Mouse (Mus musculus) liver, embryonic 14.5 days (tissue): ENCODE data around the gene Iqsec3. TPM values are rescaled to one million over a fixed set of nuclear protein-coding genes. Genes with fewer than 3 reads are reported as not detected.
A peak's percentile ranks its signal among the peaks of the same experiment; 100 is the strongest.

Experiments
- ATAC-seq: fragments of 200-750 bp; cut with Nextera tagmentation; 2 replicates; pipeline ENCODE4 v1.8.0; 2017; ENCODE audit warnings: moderate number of reproducible peaks, mild to moderate bottlenecking, moderate library complexity; ENCODE audit not compliant: insufficient read depth
- DNase-seq, 3 experiments: peaks; one replicate each; pipeline ENCODE4 v3.0.0-alpha.2; 2012 to 2013; ENCODE audit warnings: low read depth in 3 of 3, low spot score in 3 of 3
- H3K27ac ChIP-seq: fragments of 300-500 bp; sonication (generic); 2 replicates; pipeline ENCODE4 v1.5.1; 2014; ENCODE audit warnings: moderate library complexity, mild to moderate bottlenecking, control low read depth, inconsistent platforms
- H3K27me3 ChIP-seq: fragments of 300-500 bp; sonication (generic); 2 replicates; pipeline ENCODE4 v1.6.1; 2014; ENCODE audit warnings: mild to moderate bottlenecking, low read length, moderate library complexity; ENCODE audit not compliant: control insufficient read depth, insufficient read depth
- H3K36me3 ChIP-seq: fragments of 300-500 bp; sonication (generic); replicated peaks from 2 replicates; pipeline ENCODE4 v1.6.1; 2014; ENCODE audit warnings: low read depth; ENCODE audit not compliant: control insufficient read depth, insufficient read depth
- H3K4me1 ChIP-seq, 2 experiments: fragments of 200-500 bp in 1 of 2; fragments of 300-500 bp in 1 of 2; sonication (generic) in 1 of 2; replicated peaks; 2 replicates each; pipeline ENCODE4 v1.6.1; 2012 to 2014; ENCODE audit warnings: antibody characterized with exemption in 1 of 2, inconsistent platforms in 1 of 2, low read length in 1 of 2; ENCODE audit not compliant: control insufficient read depth in 2 of 2, insufficient read depth in 2 of 2
- H3K4me2 ChIP-seq: fragments of 300-500 bp; sonication (generic); 2 replicates; pipeline ENCODE4 v1.6.1; 2014; ENCODE audit warnings: low read depth, mild to moderate bottlenecking, control low read depth, moderate library complexity
- H3K4me3 ChIP-seq, 2 experiments: fragments of 200-500 bp in 1 of 2; fragments of 300-500 bp in 1 of 2; sonication (generic) in 1 of 2; 2 replicates each; pipeline ENCODE4 v1.5.1; 2012 to 2014; ENCODE audit warnings: low read depth in 2 of 2, low read length in 2 of 2, mild to moderate bottlenecking in 2 of 2, control low read depth in 1 of 2, inconsistent platforms in 1 of 2, moderate library complexity in 1 of 2; ENCODE audit not compliant: insufficient read depth in 1 of 2
- H3K9ac ChIP-seq: fragments of 300-500 bp; sonication (generic); replicated peaks from 2 replicates; pipeline ENCODE4 v1.6.1; 2014; ENCODE audit warnings: mild to moderate bottlenecking, control low read depth, moderate library complexity
- H3K9me3 ChIP-seq: fragments of 300-500 bp; sonication (generic); 2 replicates; pipeline ENCODE4 v1.6.1; 2016; ENCODE audit warnings: low read length, mixed read lengths; ENCODE audit not compliant: control insufficient read depth
- CTCF ChIP-seq: IDR thresholded peaks from 2 replicates; pipeline ENCODE4 v1.5.1; 2016; ENCODE audit warnings: antibody characterized with exemption, low read depth, control low read depth
- EP300 ChIP-seq: IDR thresholded peaks from 2 replicates; pipeline ENCODE4 v1.6.1; 2016; ENCODE audit warnings: antibody characterized with exemption, low read depth
- WGBS: fragments of 180-500 bp; shearing (Covaris S2); extraction: QIAGEN DNeasy Blood & Tissue Kit; methylation state at CpG from one replicate; pipeline ENCODE4 v1.1.7; 2014; ENCODE audit not compliant: insufficient replicate concordance; 5-methylcytosine and 5-hydroxymethylcytosine counted together
- polyA plus RNA-seq, 2 experiments: library from polyadenylated mRNA; depleted of rRNA in 1 of 2; stranded (reverse) in 1 of 2; unstranded in 1 of 2; fragments of >200 nt; fragmentation: Nextera tagmentation in 1 of 2; extraction: Ambion mirVana in 1 of 2; gene quantifications; 2 replicates each; pipeline versions ENCODE4 v1.2.1 to v1.2.3; 2012 to 2014

Gene Iqsec3
- polyA plus RNA-seq, 2 experiments: under 0.01 TPM; not detected in 1

- H3K4me2 ChIP-seq: 0 out of 2 replicates have a peak overlapping the region, but pooled peaks have one; percentile 61
Measured at GRCm38 (mm10) chr6:121335841-121336240, 137.6 kb downstream of the Iqsec3 start.

GRCm38 (mm10) chr6:121329848-121330508 lies 143.5 kb downstream of the Iqsec3 start:
- Histone ChIP-seq H3K4me1 (0 out of 4 replicates have a peak, but pooled peaks cover 0 to 4% of the 10 kb centered on the region in 2 experiments), H3K27ac (no peak overlapping the region), H3K27me3 (no peaks in the 10 kb centered on the region), H3K9me3 (no peaks in the 10 kb centered on the region), H3K4me3 (no peak overlapping the region), H3K9ac (no peak overlapping the region), H3K4me2 (no peak overlapping the region), H3K36me3 (no peaks in the 10 kb centered on the region)
- DNase-seq (no peak), ATAC-seq (no peak)
- 37% methylated on average over 10 of the region's 10 CpGs for WGBS
- TF ChIP-seq CTCF (peak; percentile 27), EP300 (no peak)

More at GRCm38 (mm10) chr6:121335841-121336240, 137.6 kb downstream of the Iqsec3 start:
- Histone ChIP-seq H3K9me3 (no peaks in the 10 kb centered on the region), H3K9ac (no peak overlapping the region; the same call in 1 of the 2 replicates), H3K27me3 (no peaks in the 10 kb centered on the region), H3K27ac (no peak overlapping the region), H3K4me3 (no peak overlapping the region), H3K36me3 (no peaks in the 10 kb centered on the region), H3K4me1 (peaks cover 10% of the 10 kb centered on the region in 2 experiments)
- TF ChIP-seq EP300 (no peak), CTCF (no peak)
- WGBS: 77% methylated on average over 9 of the region's 9 CpGs
- ATAC-seq (no peak), DNase-seq (no peak)

- Histone ChIP-seq H3K9me3 (no peaks in the 10 kb centered on the region), H3K4me2 (no peak overlapping the region), H3K27ac (no peak overlapping the region), H3K4me1 (0 out of 4 replicates have a peak, but pooled peaks cover 0 to 4% of the 10 kb centered on the region in 2 experiments), H3K36me3 (no peaks in the 10 kb centered on the region), H3K9ac (no peak overlapping the region), H3K4me3 (no peak overlapping the region), H3K27me3 (no peaks in the 10 kb centered on the region)
- TF ChIP-seq CTCF (no peak), EP300 (no peak)
- WGBS: 64% methylated on average over 9 of the region's 9 CpGs
- ATAC-seq: no peak
- no peak for DNase-seq
Measured at GRCm38 (mm10) chr6:121328417-121328884, 145.0 kb downstream of the Iqsec3 start.

- Histone ChIP-seq H3K4me1 (0 out of 4 replicates have a peak, but pooled peaks cover 0 to 4% of the 10 kb centered on the region in 2 experiments), H3K9me3 (no peaks in the 10 kb centered on the region), H3K4me2 (no peak overlapping the region), H3K4me3 (no peak overlapping the region), H3K27ac (no peak overlapping the region), H3K27me3 (no peaks in the 10 kb centered on the region), H3K9ac (no peak overlapping the region), H3K36me3 (no peaks in the 10 kb centered on the region)
- TF ChIP-seq CTCF (no peak), EP300 (no peak)
- no peak for ATAC-seq
- WGBS: 41% methylated on average over 10 of the region's 10 CpGs
- no peak for DNase-seq
Measured at GRCm38 (mm10) chr6:121326486-121327069, 146.9 kb downstream of the Iqsec3 start.

GRCm38 (mm10) chr6:121325740-121326139 lies 147.7 kb downstream of the Iqsec3 start:
- Histone ChIP-seq H3K9me3 (no peaks in the 10 kb centered on the region), H3K4me1 (0 out of 4 replicates have a peak, but pooled peaks cover 0 to 4% of the 10 kb centered on the region in 2 experiments), H3K9ac (no peak overlapping the region), H3K4me3 (no peak overlapping the region), H3K27ac (no peak overlapping the region), H3K4me2 (no peak overlapping the region), H3K27me3 (no peaks in the 10 kb centered on the region), H3K36me3 (no peaks in the 10 kb centered on the region)
- DNase-seq (no peak), ATAC-seq (no peak)
- WGBS: 47% methylated on average over 9 of the region's 9 CpGs
- TF ChIP-seq CTCF (no peak), EP300 (no peak)
